Mouse (Mus musculus) cerebellum, postnatal 14 days (tissue): Measurements from ENCODE around the gene Smad5.

Source experiments
- DNase-seq, 2 experiments: peaks; one replicate each; pipeline ENCODE4 v3.0.0; 2021; ENCODE audit warnings: mixed read lengths in 2 of 2

The Smad5 gene

DNA sequence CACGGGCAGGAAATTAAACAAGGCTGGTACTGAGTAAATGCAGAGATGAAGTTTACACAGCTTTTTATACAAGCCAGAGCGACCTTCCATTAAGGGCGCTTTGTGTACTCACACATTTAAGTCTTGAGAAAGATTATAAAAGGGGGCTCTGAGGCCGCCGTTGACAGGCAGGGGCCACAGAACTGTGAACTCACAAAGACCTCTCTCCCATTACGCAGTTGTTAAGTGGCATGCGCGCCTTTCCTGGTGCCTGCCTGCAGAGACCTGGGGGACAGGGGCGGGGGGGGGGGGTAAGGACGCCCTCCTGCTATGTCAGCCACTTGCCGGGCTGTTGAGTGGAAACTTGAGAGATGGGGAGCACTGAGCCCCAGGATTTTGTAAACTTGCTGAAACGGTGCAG, 54.4 kb downstream of the Smad5 start:
- no peak for DNase-seq

DNA sequence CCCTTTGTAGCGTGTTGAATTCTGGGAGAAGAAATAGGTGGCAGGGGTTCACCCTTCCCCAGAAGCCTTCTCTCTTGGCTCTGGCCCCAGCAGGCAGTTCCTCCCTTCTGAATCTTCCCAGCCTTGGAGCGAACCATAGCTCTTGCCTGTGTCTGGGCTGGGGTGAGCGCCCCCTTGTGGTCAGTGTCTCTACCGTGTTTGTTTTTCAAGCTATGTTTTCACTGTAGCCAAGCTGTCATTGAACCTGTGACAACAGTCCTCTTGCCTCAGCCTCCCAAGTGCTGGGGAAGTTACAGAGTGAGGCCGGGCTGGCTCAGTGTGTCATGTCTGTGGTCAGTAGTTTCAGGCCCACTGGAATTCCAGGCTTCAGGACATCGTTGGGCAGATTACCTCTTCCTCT, 55.7 kb downstream of the Smad5 start:
- peak; percentile 80 to 89 for DNase-seq

DNA sequence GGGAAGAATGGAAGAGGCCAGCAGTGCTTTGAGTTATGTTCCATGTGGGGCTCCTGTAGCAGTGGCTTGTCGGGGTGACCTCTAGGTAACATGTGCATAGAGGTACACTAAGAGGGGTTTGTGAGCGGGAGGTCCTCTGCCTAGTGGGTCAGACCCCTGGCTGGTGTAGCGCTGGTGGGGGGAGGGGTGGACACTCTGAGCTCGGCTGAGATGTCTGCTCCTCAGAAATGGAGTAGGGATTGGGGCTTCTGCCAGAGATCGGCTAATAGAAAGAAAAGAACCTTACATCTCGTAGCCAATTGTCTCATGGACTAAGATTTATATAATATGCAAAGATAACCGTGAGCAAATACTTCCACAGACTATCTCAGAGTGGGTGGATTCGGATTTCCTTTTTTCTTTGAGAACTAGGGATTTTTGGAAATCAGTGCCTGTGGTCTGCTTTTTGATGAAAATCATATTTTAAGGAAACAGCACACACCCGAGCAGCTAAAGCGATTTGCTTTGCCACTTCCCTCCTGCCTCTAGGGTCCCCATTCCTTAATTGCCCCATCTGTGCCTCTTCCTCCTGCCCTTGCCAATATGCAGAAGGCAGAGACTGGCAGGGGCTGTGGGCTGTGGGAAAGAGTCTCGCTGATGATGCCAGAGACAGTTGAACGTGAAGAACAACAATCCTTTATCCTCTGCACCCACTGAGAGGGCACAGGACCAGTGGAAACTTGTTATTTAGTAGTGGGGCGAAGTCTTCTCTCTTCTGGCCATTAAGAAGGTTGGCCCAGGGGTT, 59.8 kb downstream of the Smad5 start:
- DNase-seq, result peak; percentile 63 to 64

DNA sequence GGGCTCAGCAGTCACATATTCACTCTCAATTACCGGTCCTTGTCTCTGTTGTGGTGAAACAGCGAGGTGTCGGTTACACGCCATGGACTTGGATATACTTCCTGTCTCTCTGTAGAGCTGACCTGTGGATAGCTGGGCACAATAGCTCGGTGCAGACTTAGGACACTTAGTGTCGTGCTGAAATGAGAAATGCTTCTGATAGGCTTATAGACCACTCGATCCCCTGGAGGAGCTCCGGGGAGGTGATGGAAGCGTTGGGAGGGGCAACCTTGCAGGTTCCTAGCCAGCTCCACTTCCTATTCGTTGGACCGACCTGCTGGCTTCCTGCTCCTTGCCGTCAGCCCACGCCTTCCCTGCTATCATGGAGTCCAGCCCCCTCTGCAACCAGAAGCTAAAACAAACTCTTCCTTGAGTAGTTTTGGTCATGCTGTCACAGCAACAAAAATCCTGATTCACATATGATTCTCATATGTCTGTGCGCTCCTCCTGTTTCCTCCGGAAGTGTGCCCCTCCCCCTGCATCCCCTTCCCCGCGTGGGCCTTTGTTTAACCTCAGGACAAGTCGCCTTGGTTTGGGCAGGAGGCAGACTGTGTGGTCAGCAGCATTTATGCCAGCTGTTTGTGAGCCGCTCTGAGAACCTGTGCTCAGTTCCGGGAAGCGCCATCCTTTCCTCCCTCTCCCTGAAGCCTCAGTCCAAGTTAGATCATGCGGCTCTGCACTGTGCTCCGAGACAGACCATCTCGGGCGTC, 62.6 kb downstream of the Smad5 start:
- no peak for DNase-seq

DNA sequence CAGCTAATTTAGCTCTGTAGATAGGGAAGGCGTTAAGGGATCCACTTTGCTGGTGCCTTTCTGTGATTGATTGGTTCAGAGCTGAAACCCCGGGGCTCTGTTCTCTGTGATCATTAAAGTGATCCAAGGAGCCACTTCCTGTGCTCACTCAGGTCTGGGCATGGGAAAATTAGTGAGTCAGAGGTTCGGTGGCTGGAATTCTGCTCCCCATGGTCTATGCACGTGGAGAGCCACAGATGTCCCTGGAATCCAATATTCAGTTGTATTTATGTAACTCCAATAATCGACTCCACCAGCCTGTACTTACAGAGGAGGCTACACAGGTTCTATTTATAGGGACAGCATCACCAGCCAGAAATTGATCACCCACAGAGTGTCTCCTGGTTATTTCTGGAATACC, 63.4 kb downstream of the Smad5 start:
- no peak for DNase-seq

DNA sequence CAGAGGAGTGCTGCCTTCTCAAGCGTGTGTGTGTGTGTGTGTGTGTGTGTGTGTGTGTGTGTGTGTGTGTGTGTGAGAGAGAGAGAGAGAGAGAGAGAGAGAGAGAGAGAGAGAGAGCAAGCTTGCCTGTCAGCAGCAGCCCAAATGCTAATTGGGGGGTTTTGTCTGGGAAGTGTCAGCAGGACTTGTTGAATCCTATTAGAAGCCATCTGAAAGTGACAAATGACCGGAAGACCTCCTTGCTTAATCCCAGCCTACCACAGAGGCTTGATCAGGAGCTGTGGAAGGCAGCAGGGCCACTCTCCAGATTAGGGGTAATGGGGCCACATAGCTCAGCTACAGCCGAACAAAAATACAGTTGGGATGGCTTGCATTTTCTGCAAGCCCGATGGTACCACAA, 66.6 kb downstream of the Smad5 start:
- no peak for DNase-seq

DNA sequence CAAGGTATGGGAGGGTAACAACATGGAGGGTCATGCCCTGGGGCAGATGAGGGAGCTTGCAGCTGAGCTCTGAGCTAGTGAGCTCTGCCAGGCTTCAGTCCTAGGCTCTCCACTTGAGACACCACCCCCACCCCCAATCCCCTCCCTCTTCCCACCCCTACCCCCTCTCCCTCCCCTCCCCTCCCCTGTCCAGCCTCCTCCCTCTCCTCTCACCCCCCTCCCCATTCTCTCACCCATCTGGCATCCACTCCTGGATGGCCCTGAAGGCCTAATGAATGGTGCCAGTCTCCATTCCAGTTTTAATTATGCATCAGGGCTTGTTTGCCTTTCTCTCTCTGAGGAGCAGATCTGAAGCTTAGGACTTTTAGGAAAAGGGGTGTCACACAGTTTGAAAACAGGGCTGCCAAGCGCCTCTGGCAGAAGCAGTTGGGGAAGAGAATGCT, 67.3 kb downstream of the Smad5 start:
- no peak for DNase-seq

DNA sequence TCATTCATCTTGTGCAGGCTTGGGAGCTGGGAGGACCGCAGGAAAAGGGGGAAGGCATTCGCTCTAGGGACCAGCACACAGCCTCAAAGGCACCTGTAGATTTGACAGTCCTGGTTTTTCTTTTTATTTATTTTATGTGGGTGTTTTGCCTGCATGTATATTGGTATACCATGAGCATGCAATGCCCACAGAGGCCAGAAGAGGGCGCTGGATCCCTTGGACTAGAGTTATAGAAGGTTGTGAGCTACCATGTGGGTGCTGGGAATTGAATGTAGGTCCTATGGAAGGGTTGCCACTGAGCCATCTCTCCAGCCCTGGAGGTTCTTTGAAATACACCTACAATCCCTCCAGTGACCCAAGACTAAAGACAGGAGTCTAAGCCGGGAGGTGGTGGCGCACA, 68.0 kb downstream of the Smad5 start:
- DNase-seq, result no peak

DNA sequence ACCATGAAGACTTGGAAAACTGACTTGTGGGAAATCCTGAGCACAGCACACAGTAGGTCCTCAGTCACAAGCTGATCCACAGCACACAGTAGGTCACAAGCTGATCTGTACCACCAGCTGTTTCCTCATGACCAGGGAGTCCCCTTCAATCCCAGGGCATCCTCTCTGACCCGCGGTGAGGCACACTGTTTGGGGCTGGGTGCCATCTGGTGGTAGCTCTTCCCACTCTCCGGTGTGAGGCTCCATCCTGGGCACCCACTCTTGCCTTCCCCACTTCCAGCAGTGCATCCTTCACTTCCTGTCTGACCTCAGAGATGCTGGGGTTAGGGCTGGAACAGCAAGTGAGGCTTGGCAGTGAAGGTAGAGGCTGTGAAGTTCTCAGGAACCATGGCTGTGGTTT, 69.8 kb downstream of the Smad5 start:
- DNase-seq, result no peak

DNA sequence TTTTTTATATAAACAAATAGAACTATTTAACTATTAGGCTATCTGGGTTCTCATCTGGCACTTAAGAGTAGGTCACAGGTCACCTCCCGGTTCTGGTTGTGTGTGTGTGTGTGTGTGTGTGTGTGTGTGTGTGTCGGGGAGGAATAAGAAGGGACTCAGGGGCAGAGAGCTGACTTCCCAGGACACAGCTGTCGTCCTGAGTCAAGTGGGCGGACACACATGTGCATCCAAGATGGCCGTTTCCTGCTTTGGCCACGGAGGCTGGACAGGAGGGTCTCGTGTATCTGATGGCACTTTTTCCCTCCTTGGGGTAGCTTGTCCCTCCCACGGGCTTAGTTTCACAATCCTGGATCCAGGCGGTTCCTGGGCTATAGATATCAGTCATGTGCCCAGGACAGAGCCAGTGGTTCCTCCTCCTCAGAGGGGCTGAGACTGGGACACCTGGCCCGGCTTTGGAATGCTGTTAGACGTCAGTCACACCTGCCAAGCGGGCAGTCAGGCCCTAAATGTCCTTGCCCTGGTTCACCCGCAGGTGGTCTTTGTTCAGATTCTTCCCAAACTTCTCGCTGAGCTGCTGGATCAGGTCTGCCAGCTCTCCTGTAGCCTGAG, 70.6 kb downstream of the Smad5 start:
- DNase-seq, result no peak

DNA sequence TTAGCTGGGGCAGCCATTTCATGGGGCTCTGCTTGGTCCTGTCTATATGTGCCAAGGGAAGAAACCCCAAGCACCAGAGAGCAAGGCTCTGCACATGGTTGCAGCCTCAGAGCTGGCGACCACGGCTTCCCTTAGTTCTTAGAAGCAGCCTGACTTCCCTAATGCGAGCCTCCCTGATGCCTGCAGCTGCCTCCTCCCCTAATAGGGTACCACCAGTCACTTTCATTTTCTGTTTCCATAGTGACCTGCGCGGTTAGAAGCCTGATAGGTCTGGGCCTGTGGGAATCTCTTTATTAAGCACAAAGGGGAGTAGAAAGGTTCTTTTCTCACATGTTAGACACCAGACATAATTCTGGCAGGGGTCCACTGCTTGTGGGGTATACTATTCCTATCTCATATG, 71.5 kb downstream of the Smad5 start:
- DNase-seq, result no peak

DNA sequence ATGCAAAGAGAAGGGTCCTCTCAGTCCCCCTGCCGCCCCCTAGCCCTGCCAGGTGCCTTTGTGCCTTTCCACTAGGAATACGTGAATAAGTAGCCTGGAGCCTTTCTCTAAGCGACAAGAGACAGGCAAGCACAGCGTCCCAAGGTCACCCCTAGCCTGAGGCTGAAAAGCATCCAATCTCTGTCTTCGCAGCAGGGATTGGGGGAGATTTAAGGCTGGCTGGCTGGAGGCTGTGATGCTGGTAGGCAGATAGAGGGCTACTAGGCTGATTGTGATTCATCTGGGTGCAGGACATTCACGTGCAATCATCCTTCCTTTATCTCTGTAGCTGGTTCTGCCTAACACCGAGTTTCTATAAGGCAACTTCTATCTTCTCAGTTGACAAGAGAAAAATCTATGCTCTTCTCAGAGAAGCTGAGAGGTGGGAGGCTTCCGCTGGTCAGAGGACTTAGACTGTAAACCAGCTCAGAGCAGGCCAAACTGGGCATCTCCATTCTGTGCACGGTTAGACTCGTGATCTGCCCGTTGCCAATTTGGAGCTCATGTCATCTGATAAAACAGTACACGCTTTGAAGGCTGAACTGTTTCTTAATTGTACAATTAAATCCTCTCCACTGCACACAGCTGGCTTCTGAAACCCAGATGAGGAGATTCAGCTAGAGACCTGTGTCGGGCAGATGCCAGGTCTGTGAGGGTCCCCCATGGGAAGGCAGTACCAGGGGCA, 78.1 kb downstream of the Smad5 start:
- DNase-seq, result no peak

DNA sequence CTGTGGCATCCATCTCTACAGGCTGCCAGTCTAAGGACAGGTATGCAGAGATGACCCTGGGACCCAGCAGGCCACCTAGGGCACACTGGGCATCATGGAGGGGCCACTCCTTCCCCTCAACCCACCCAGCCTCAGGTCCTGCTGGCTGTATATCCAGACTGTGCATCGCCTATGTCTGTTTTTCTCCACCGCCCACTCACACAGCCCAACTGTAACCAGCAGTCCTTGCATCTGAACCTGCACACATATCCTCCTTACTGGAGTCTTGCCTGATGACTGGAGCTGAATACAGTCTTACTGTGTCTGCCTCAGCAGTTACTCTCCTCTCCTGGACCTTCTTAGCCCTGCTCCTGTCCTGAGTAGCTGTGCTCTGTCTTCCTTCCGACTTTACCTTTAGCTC, 78.9 kb downstream of the Smad5 start:
- DNase-seq, result no peak

DNA sequence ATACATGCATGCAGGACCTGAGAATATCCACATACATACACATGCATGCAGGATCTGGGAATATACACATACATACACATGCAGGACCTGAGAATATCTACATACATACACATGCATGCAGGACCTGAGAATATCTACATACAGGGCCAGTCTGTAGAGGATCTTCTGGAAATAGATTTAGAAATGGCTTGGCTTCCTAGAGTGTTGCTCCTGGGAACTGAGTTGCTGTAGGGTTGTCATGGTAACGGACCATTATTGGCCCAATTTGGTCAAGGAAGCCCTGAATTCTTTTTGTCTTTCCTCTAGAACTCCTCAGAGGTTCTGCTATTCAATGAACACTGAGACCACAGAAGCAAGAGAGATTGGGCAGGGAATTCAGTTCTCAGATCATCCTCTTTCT, 79.8 kb downstream of the Smad5 start:
- DNase-seq, result no peak

DNA sequence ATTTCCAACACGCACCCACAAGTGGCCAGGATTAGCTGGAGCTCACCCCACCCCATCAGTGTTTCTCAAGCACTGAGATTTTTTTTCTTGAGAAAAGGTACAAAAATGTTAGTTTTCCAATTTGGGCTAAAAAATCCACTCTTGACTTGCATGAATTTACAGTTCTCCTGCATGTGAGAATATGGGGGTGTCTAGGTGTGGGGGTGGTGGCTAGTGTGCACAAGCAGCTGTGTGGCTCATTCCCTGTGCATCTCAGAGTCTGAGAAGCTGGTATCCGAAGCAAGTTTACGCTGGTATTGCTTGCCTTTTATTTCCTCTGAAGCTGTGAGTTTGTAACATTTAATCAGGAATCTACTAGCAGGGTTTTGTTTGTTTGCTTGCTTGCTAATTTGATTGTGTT, 87.9 kb downstream of the Smad5 start:
- no peak for DNase-seq
